Mouse (Mus musculus) Muller cell, postnatal 12 days (primary cell): ENCODE results near the gene Gm11444.
A peak's percentile ranks its signal among the peaks of the same experiment; 100 is the strongest.

ENCODE experiments used
- DNase-seq: peaks from one replicate; pipeline ENCODE4 v3.0.0-alpha.2; 2015; ENCODE audit errors: inconsistent ontology term

Gene Gm11444

GRCm38 (mm10) chr11:85814678-85815077 is 35.5 kb downstream of the Gm11444 start:
- no peak for DNase-seq

GRCm38 (mm10) chr11:85812201-85812966 is 37.7 kb downstream of the Gm11444 start:
- DNase-seq, result peak; percentile 50

- no peak for DNase-seq
Observed at GRCm38 (mm10) chr11:85811676-85812075, 38.5 kb downstream of the Gm11444 start.

- no peak for DNase-seq
Observed at GRCm38 (mm10) chr11:85811229-85811628, 38.9 kb downstream of the Gm11444 start.

GRCm38 (mm10) chr11:85807353-85807752 is 42.8 kb downstream of the Gm11444 start:
- DNase-seq, result no peak

GRCm38 (mm10) chr11:85805779-85806178 is 44.4 kb downstream of the Gm11444 start:
- no peak for DNase-seq

- DNase-seq, result no peak
Observed at GRCm38 (mm10) chr11:85804048-85804447, 46.1 kb downstream of the Gm11444 start.

GRCm38 (mm10) chr11:85800380-85800779 is 49.8 kb downstream of the Gm11444 start:
- no peak for DNase-seq

GRCm38 (mm10) chr11:85799856-85800255 is 50.3 kb downstream of the Gm11444 start:
- DNase-seq, result no peak

- DNase-seq, result no peak
Observed at GRCm38 (mm10) chr11:85799456-85799855, 50.7 kb downstream of the Gm11444 start.
